Mouse (Mus musculus) liver, adult 2 months (tissue): ENCODE measurements around the gene Chd6. TPM values are rescaled to one million over a fixed set of nuclear protein-coding genes. Genes with fewer than 3 reads are reported as not detected.

Experiments used
- DNase-seq: peaks from one replicate; pipeline ENCODE4 v3.0.0-alpha.2; 2011; ENCODE audit warnings: low read depth, low spot score; ENCODE audit errors: extremely low read depth
- H3K27ac ChIP-seq: fragments of 200-500 bp; replicated peaks from 2 replicates; pipeline ENCODE4 v1.5.1; 2012; ENCODE audit warnings: low read depth, mild to moderate bottlenecking, control low read depth, inconsistent platforms, low read length; ENCODE audit not compliant: insufficient read depth
- H3K27me3 ChIP-seq: fragments of 200-500 bp; 2 replicates; pipeline ENCODE4 v1.6.1; 2012; ENCODE audit warnings: mild to moderate bottlenecking, moderate library complexity, low read length, inconsistent platforms; ENCODE audit not compliant: control insufficient read depth, insufficient read depth
- H3K36me3 ChIP-seq: fragments of 200-500 bp; 2 replicates; pipeline ENCODE4 v1.6.1; 2012; ENCODE audit warnings: low read length, inconsistent platforms; ENCODE audit not compliant: control insufficient read depth, insufficient read depth
- H3K4me1 ChIP-seq: fragments of 200-500 bp; 2 replicates; pipeline ENCODE4 v1.6.1; 2011; ENCODE audit warnings: low read length; ENCODE audit not compliant: control insufficient read depth, insufficient read depth
- H3K4me3 ChIP-seq: fragments of 200-500 bp; 2 replicates; pipeline ENCODE4 v1.5.1; 2011; ENCODE audit warnings: low read depth, mild to moderate bottlenecking, control low read depth, low read length, moderate library complexity; ENCODE audit not compliant: insufficient read depth
- H3K79me2 ChIP-seq: fragments of 200-500 bp; 2 replicates; pipeline ENCODE4 v1.6.1; 2012; ENCODE audit warnings: inconsistent platforms, mild to moderate bottlenecking, low read length, moderate library complexity; ENCODE audit not compliant: control insufficient read depth, insufficient read depth
- H3K9ac ChIP-seq: fragments of 200-500 bp; 2 replicates; pipeline ENCODE4 v1.6.1; 2012; ENCODE audit warnings: low read depth, mild to moderate bottlenecking, control low read depth, inconsistent platforms, low read length
- CTCF ChIP-seq: fragments of 200-500 bp; IDR thresholded peaks from 2 replicates; pipeline ENCODE4 v1.5.1; 2011; ENCODE audit warnings: low read depth, low read length, control low read depth
- POLR2A ChIP-seq: fragments of 200-500 bp; IDR thresholded peaks from 2 replicates; pipeline ENCODE4 v1.6.1; 2011; ENCODE audit warnings: low read length, control low read depth; ENCODE audit not compliant: insufficient read depth; ENCODE audit errors: extremely low read depth
- WGBS: fragments of 180-500 bp; shearing (Covaris S2); methylation state at CpG from one replicate; pipeline ENCODE4 v1.1.7; 2018; 5-methylcytosine and 5-hydroxymethylcytosine counted together
- polyA plus RNA-seq: library from polyadenylated mRNA; depleted of rRNA; stranded (reverse); fragments of >200 nt; gene quantifications from 2 replicates; pipeline ENCODE4 v1.2.3, GENCODE M21; 2012
- total RNA-seq: library from RNA; depleted of rRNA; stranded (reverse); fragments of >200 nt; gene quantifications from 2 replicates; pipeline ENCODE4 v1.2.3, GENCODE M21; 2014

The Chd6 gene
- total and polyA plus RNA-seq, 2 experiments, result 3.9 to 13.6 TPM

GRCm38 (mm10) chr2:161138672-161139536 lies 30.0 kb upstream of the Chd6 start:
- Histone ChIP-seq H3K9ac (no peak overlapping the region), H3K27me3 (no peaks in the 10 kb centered on the region), H3K79me2 (no peaks in the 10 kb centered on the region), H3K27ac (no peak overlapping the region), H3K4me3 (no peak overlapping the region), H3K4me1 (no peaks in the 10 kb centered on the region), H3K36me3 (no peaks in the 10 kb centered on the region)
- WGBS, result 54% methylated on average over 11 of the region's 11 CpGs
- no peak for DNase-seq
- TF ChIP-seq POLR2A (no peak), CTCF (no peak)

- no peak overlapping the region for H3K9ac ChIP-seq
- no peak for DNase-seq
- H3K4me1 ChIP-seq, result no peaks in the 10 kb centered on the region
- no peaks in the 10 kb centered on the region for H3K79me2 ChIP-seq
- no peaks in the 10 kb centered on the region for H3K27me3 ChIP-seq
- H3K36me3 ChIP-seq, result no peaks in the 10 kb centered on the region
- no peak overlapping the region for H3K27ac ChIP-seq
- WGBS, result 65% methylated on average over 3 of the region's 3 CpGs
- no peak overlapping the region for H3K4me3 ChIP-seq
- no peak for TF ChIP-seq CTCF
- no peak for TF ChIP-seq POLR2A
These were observed 28.1 kb upstream of the Chd6 start for GRCm38 (mm10) chr2:161136999-161137398.

- DNase-seq, result no peak
- no peak for TF ChIP-seq CTCF
- TF ChIP-seq POLR2A, result no peak
- 75% methylated on average over 10 of the region's 10 CpGs for WGBS
These were observed 19.7 kb upstream of the Chd6 start for GRCm38 (mm10) chr2:161128367-161129111.

GRCm38 (mm10) chr2:161112011-161112410 lies 3.1 kb upstream of the Chd6 start:
- no peak overlapping the region for H3K9ac ChIP-seq
- 82% methylated on average over 5 of the region's 5 CpGs for WGBS
- no peaks in the 10 kb centered on the region for H3K27me3 ChIP-seq
- TF ChIP-seq CTCF (no peak), POLR2A (no peak)
- peaks cover 7% of the 10 kb centered on the region; the same call in 1 of the 2 replicates for H3K79me2 ChIP-seq
- H3K27ac ChIP-seq, result no peak overlapping the region
- DNase-seq, result no peak
- no peaks in the 10 kb centered on the region for H3K4me1 ChIP-seq
- H3K36me3 ChIP-seq, result no peaks in the 10 kb centered on the region
- H3K4me3 ChIP-seq, result no peak overlapping the region

More at GRCm38 (mm10) chr2:161128367-161129111, 19.7 kb upstream of the Chd6 start:
- H3K9ac ChIP-seq, result no peak overlapping the region
- H3K4me1 ChIP-seq, result no peaks in the 10 kb centered on the region
- H3K27ac ChIP-seq, result no peak overlapping the region
- no peak overlapping the region for H3K4me3 ChIP-seq
- H3K27me3 ChIP-seq, result no peaks in the 10 kb centered on the region
- H3K36me3 ChIP-seq, result no peaks in the 10 kb centered on the region
- no peaks in the 10 kb centered on the region for H3K79me2 ChIP-seq

GRCm38 (mm10) chr2:161109398-161109821 lies 535 bp upstream of the Chd6 start:
- WGBS, result under 1% methylated on average over 26 of the region's 26 CpGs
- no peaks in the 10 kb centered on the region for H3K36me3 ChIP-seq
- H3K4me3 ChIP-seq, result peak overlapping the region; percentile 65
- H3K4me1 ChIP-seq, result no peaks in the 10 kb centered on the region
- no peak for DNase-seq
- no peaks in the 10 kb centered on the region for H3K27me3 ChIP-seq
- H3K79me2 ChIP-seq, result peaks cover 16% of the 10 kb centered on the region; the same call in 1 of the 2 replicates
- H3K27ac ChIP-seq, result no peak overlapping the region
- peak overlapping the region; percentile 30 for H3K9ac ChIP-seq
- TF ChIP-seq POLR2A (no peak), CTCF (no peak)
